Mouse (Mus musculus) liver, postnatal 0 days (tissue): Measurements from ENCODE around the gene Abcf2.
A peak's percentile ranks its signal among the peaks of the same experiment; 100 is the strongest.

Experiments used
- CTCF ChIP-seq: sonication (generic); IDR thresholded peaks from 2 replicates; pipeline ENCODE4 v1.5.1; 2016; ENCODE audit warnings: antibody characterized with exemption, low read depth
- EP300 ChIP-seq: IDR thresholded peaks from 2 replicates; pipeline ENCODE4 v1.6.1; 2016; ENCODE audit warnings: antibody characterized with exemption, low read depth, mild to moderate bottlenecking

- TF ChIP-seq CTCF (peak; percentile 50), EP300 (no peak)
These were observed 21.3 kb upstream of the Abcf2 start for GRCm38 (mm10) chr5:24598570-24599006.
